Mouse (Mus musculus) limb, embryonic 10.5 days (tissue): ENCODE results near the gene Speer4d. TPM values are rescaled to one million over a fixed set of nuclear protein-coding genes. Genes with fewer than 3 reads are reported as not detected.
"Not testable (repeated sequence)": the region's sequence is repeated elsewhere in the genome, so short reads cannot be mapped to it uniquely, and the experiment has no call there.

Source experiments
- DNase-seq: peaks from one replicate; pipeline ENCODE4 v3.0.0-alpha.2; 2017; ENCODE audit warnings: low spot score
- H3K27ac ChIP-seq: fragments of 300-500 bp; sonication (generic); 2 replicates; pipeline ENCODE4 v1.5.1; 2016; ENCODE audit warnings: mild to moderate bottlenecking
- H3K27me3 ChIP-seq: fragments of 300-500 bp; sonication (generic); 2 replicates; pipeline ENCODE4 v1.6.1; 2016; ENCODE audit warnings: low read depth, mild to moderate bottlenecking; ENCODE audit not compliant: poor library complexity, severe bottlenecking
- H3K36me3 ChIP-seq: fragments of 300-500 bp; sonication (generic); 2 replicates; pipeline ENCODE4 v1.6.1; 2016; ENCODE audit warnings: mild to moderate bottlenecking, moderate library complexity
- H3K4me1 ChIP-seq: fragments of 300-500 bp; sonication (generic); 2 replicates; pipeline ENCODE4 v1.6.1; 2016
- H3K4me3 ChIP-seq: fragments of 300-500 bp; sonication (generic); 2 replicates; pipeline ENCODE4 v1.5.1; 2016; ENCODE audit warnings: mild to moderate bottlenecking, moderate library complexity
- H3K9me3 ChIP-seq: fragments of 300-500 bp; sonication (generic); replicated peaks from 2 replicates; pipeline ENCODE4 v1.6.1; 2016; ENCODE audit warnings: mild to moderate bottlenecking
- WGBS: fragments of 180-500 bp; shearing (Covaris S2); methylation state at CpG from one replicate; pipeline ENCODE4 v1.1.7; 2016; 5-methylcytosine and 5-hydroxymethylcytosine counted together
- polyA plus RNA-seq: library from polyadenylated mRNA; unstranded; fragments of >200 nt; fragmentation: Nextera tagmentation; extraction: Ambion mirVana; gene quantifications from 2 replicates; pipeline ENCODE4 v1.2.1, GENCODE M21; 2016

Speer4d gene
- not detected in 2 replicates for polyA plus RNA-seq

DNA sequence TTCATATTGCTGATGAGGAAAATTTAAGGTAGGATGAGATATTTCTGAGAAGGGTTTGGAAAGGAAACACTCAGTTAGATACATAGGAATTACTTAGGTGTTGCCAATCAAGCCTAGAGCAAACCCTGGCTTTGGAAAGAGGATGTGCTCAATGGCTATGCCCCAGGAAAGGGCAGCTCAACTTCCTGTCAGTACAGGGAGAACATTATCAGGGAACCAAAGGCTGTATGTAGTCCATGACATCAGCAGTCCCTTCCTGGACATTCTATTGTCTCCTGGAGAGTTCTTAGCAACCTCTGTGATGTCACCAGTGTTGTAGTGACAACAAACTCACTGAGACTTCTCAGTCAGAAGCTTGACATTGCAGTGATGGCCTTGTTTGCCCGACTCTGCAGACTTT, at the start of gene Speer4d:
Gene Speer4d (plus strand): TSS at position 301 of the 400 bp plus-strand sequence.
- DNase-seq, H3K4me3 ChIP-seq, H3K4me1 ChIP-seq, H3K36me3 ChIP-seq, H3K9me3 ChIP-seq, H3K27me3 ChIP-seq, H3K27ac ChIP-seq: not testable (repeated sequence)
- WGBS, result 71% methylated on average over 1 of the region's 1 CpGs

DNA sequence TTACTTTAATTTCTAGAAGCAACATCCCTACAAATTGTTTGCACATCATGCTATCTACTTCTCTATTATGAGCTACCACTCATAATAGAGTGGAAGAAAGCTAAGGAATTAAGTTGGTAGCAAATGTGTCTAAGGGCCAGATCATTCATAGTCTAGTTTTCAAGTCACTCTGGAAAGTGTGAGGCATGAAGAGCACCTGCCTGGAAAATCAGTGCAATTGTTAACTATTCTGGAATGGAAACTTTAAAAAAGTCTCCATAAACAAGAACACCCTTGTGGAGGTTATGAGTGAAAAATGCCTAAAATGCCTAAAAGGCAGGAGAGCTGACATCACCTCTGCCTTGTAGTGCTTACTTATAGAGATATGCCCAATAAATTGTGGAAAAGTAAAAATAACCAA, 45.1 kb upstream of the Speer4d start:
- H3K4me3 ChIP-seq, H3K27me3 ChIP-seq, H3K27ac ChIP-seq, H3K4me1 ChIP-seq, H3K36me3 ChIP-seq, DNase-seq, H3K9me3 ChIP-seq: not testable (repeated sequence)

DNA sequence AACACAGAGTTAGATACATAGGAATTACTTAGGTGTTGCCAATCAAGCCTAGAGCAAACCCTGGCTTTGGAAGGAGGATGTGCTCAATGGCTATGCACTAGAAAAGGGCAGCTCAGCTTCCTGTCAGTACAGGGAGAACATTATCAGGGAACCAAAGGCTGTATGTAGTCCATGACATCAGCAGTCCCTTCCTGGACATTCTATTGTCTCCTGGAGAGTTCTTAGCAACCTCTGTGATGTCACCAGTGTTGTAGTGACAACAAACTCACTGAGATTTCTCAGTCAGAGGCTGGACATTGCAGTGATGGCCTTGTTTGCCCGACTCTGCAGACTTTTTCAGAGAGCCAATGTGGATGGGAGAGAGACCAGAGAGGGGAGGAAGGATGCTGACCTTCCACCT, 41.8 kb upstream of the Speer4d start, which contains the start of gene Gm21083:
Gene Gm21083 (plus strand): TSS at position 301 of the 400 bp plus-strand sequence.
- not testable (repeated sequence) for H3K27me3 ChIP-seq, H3K27ac ChIP-seq, H3K4me1 ChIP-seq, H3K36me3 ChIP-seq, H3K4me3 ChIP-seq, H3K9me3 ChIP-seq, DNase-seq
- WGBS, result 50% methylated on average over 1 of the region's 1 CpGs

DNA sequence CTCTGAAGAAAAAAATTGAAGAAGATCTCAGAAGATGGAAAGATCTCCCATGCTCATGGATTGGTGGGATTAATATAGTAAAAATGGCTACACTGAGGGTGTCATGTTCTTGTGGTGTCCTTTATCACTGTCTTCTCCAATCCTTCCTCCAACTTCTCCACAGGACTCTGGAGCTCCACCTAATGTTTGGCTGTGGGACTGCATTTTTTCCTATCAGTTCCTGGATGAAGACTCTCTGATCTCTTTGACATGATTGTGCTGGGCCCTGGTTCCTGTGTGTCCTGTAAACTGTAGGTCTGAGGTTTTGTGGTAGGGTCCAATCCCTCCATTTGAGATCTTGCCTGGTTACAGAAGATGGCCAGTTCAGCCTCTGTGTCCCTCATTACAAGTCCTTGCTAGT, 32.5 kb upstream of the Speer4d start:
- H3K4me3 ChIP-seq, H3K27ac ChIP-seq, H3K9me3 ChIP-seq, DNase-seq, H3K36me3 ChIP-seq, H3K27me3 ChIP-seq, H3K4me1 ChIP-seq: not testable (repeated sequence)

DNA sequence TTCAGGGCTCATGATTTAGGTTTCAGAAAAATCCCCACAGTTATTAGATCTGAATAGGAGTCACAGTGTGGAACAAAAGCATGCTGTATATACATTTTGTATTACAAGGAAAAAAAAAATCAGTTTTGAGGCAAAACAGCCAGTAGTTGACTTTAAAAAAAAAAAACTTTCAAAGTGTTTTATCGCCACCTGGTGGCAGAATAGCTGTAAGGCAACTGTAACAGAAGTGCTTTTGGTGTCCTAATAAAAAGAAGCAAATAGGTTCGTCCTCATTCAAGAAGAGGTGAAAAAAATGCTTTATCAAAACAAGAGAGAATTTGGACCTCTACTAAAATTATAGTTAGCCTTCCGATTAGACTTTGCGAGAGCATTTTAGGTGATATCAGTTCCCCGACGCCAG, 30.6 kb upstream of the Speer4d start:
- not testable (repeated sequence) for H3K4me3 ChIP-seq, H3K36me3 ChIP-seq, H3K27ac ChIP-seq, H3K4me1 ChIP-seq, DNase-seq, H3K9me3 ChIP-seq, H3K27me3 ChIP-seq
- WGBS, result 36% methylated on average over 6 of the region's 6 CpGs

DNA sequence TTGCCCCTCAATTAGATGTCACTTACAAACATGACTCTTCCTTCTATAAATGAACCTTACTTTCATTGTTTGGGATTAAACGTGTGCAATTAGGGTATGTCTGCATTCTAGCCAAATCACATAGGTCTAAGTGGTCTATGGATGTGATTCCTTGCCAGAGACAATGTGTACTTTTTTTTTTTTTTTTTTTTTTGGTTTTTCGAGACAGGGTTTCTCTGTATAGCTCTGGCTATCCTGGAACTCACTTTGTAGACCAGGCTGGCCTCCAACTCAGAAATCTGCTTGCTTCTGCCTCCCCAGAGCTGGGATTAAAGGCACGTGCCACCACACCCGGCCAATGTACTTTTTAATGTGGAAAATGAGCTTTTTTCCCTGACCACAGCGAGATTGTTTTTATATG, 28.2 kb upstream of the Speer4d start:
- H3K36me3 ChIP-seq, H3K27me3 ChIP-seq, H3K4me1 ChIP-seq, DNase-seq, H3K27ac ChIP-seq, H3K9me3 ChIP-seq, H3K4me3 ChIP-seq: not testable (repeated sequence)
- 66% methylated on average over 5 of the region's 5 CpGs for WGBS

DNA sequence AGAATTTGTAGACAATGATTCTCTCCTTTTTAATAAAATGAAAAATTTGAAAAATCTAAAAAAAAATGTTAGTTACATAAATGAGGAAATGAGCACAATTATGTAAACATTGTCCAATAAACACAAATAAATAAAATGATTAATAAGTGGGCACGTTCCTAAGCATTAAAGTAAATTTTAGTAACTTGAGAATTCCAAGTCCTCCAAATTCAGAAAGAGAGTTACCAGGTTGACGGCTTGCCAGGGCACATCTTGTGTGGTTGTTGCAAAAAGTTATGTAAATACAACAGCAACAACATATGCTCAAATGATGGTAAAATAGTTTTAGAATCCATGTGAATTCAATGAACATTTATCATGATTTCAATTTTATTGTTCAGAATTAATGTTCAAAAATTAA, 27.3 kb upstream of the Speer4d start:
- not testable (repeated sequence) for H3K27me3 ChIP-seq, H3K9me3 ChIP-seq, H3K27ac ChIP-seq, H3K4me1 ChIP-seq, DNase-seq, H3K4me3 ChIP-seq, H3K36me3 ChIP-seq
- 81% methylated on average over 2 of the region's 2 CpGs for WGBS

DNA sequence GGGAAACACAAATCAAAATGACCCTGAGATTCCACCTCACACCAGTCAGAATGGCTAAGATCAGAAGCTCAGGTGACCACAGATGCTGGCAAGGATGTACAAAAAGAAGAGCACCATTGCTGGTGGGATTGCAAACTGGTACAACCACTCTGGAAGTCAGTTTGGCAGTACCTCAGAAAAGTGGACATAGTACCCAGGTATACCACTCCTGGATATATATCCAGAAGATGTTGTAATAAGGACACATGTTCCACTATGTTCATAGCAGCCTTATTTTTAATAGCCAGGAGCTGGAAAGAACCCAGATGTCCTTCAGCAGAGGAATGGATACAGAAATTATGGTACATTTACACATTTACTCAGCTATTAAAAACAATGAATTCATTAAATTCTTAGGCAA, 20.0 kb upstream of the Speer4d start:
- H3K27me3 ChIP-seq, H3K9me3 ChIP-seq, H3K4me1 ChIP-seq, DNase-seq, H3K27ac ChIP-seq, H3K36me3 ChIP-seq, H3K4me3 ChIP-seq: not testable (repeated sequence)

DNA sequence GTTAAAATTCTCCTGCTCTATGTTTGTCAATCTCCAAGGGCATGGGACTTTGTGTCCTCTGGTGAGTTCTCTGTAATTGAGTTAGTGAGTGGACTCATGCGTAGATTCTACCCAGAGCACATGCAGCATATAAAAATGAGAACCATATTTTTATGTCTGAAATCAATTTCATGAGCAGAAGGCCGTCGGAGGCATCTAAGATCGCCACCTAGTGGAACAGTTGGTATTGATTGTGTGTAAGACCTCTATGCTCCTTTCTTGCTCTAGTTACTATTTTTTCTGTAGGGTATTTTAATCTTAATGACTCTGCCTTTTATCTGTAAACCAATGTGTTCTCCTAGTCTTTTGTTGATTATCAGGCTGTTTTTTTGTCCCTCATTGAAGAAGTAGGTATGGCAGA, 18.5 kb upstream of the Speer4d start:
- not testable (repeated sequence) for H3K27ac ChIP-seq, H3K27me3 ChIP-seq, DNase-seq, H3K4me1 ChIP-seq, H3K36me3 ChIP-seq, H3K4me3 ChIP-seq, H3K9me3 ChIP-seq
- whole genome bisulfite sequencing, result 47% methylated on average over 4 of the region's 4 CpGs

DNA sequence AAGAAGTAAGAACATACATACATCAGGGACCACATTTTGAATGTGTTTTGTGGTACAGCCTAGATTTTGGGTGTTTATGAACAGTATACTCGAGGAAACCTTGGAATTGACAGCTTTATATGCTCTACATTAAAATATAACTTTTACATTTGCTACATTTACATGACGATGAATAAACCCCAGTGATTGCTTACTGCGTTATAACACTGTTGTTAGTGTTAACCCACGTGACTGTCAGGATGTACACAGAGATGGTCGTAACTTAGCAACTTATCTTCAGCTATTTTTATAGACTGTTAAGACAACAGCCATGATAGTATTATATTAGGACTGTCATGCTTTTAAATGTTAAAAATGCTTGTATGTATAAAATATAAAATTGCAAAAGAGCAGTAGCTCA, 17.4 kb upstream of the Speer4d start:
- H3K4me3 ChIP-seq, H3K27me3 ChIP-seq, H3K9me3 ChIP-seq, H3K27ac ChIP-seq, H3K36me3 ChIP-seq, H3K4me1 ChIP-seq, DNase-seq: not testable (repeated sequence)
- 68% methylated on average over 5 of the region's 5 CpGs for WGBS

DNA sequence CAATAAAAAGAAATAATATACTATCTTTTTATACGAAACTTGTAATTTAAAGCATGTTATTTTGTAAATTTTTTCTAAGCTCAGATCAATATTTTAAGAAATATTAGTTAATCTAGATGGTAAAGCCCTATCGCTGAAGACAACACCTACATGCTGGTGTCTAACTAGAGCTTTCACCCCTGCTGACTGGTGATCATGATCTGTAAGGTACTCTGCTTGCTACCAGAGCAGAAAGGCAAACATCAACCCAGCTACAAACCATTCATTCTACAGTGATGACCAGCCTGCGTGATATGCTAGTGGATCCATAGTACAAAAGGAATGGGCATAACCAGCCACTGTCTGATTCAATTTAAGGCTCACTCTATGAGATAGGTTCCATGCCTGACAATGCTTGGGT, 16.9 kb upstream of the Speer4d start:
- H3K27ac ChIP-seq, H3K4me1 ChIP-seq, H3K4me3 ChIP-seq, DNase-seq, H3K27me3 ChIP-seq, H3K36me3 ChIP-seq: not testable (repeated sequence)
- peaks cover 13% of the 10 kb centered on the region for H3K9me3 ChIP-seq
- WGBS, result 78% methylated on average over 3 of the region's 3 CpGs

DNA sequence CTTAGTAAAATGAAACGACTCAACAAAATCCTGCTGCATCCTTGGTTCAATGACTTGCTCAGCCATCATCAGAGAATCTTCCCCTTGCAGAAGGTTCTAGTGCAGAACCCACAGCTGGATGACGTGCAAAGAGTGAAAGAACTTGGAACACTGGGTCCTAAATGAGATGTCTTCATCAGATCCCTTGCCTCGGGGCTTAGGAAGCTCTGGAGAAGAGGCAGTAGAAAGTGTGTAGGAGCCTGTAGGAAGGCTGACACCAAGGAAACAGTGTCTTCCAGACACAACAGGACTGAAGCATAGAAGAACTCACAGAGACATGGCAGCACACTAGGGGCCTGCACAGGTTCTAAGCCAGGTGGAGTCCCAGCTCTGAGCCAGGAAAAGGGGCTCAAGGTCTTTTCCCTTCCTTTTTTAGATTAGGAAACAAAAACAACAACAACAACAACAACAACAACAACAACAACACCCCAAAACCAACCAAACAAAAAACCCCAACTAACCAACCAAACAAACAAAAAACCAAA, 16.4 kb upstream of the Speer4d start:
- not testable (repeated sequence) for H3K27ac ChIP-seq, H3K4me3 ChIP-seq, H3K27me3 ChIP-seq, H3K36me3 ChIP-seq, H3K4me1 ChIP-seq, DNase-seq
- H3K9me3 ChIP-seq, result peaks cover 13% of the 10 kb centered on the region
- 67% methylated on average over 3 of the region's 3 CpGs for WGBS

DNA sequence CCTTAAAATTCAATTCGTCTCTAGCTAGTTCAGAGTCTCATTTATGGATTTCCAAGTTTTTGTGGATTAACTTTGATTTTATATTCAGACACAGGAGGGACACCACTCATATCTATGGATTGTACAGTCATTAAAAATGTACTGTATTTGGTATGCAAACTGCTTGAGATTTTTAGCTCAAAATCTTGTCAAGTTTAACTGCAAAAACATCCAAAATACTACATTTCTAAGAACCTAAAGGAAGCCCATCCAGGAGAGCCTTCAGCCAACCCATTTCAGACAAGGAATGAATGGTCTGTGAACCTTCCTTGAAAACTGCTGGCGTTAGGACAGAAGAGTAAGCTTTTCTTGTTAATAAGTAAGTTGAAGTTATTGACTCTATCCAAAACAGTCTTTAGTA, 15.9 kb upstream of the Speer4d start:
- H3K4me3 ChIP-seq, H3K4me1 ChIP-seq, DNase-seq, H3K36me3 ChIP-seq, H3K27me3 ChIP-seq, H3K27ac ChIP-seq: not testable (repeated sequence)
- peaks cover 13% of the 10 kb centered on the region for H3K9me3 ChIP-seq
- 73% methylated on average over 2 of the region's 2 CpGs for WGBS

DNA sequence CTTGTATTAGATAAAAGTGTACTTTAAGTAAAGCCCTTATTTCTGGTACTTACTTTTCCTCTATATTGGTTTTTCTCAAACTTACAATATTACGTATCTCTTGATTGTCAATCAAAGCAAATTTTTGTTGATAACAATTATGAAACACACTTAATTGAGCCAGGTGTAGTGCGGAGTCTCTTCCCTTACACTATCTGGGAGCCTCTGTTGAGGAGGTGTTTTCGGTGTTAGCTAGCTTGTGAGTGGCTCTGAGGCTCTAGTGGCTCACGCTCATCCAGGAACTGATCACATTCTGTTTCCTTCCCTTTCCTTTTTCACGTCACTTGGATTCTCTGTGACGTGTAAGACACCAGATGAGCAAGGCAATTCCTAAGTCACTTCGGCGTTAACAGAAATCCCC, 15.3 kb upstream of the Speer4d start:
- WGBS, result 77% methylated on average over 8 of the region's 8 CpGs
- H3K27ac ChIP-seq, H3K36me3 ChIP-seq, H3K4me3 ChIP-seq, DNase-seq, H3K4me1 ChIP-seq, H3K27me3 ChIP-seq: not testable (repeated sequence)
- peaks cover 13% of the 10 kb centered on the region for H3K9me3 ChIP-seq
